Mouse (Mus musculus): ENCODE results near the gene Gm5788.
"Not testable (repeated sequence)": the region's sequence is repeated elsewhere in the genome, so short reads cannot be mapped to it uniquely, and the experiment has no call there.

Gene Gm5788

DNA sequence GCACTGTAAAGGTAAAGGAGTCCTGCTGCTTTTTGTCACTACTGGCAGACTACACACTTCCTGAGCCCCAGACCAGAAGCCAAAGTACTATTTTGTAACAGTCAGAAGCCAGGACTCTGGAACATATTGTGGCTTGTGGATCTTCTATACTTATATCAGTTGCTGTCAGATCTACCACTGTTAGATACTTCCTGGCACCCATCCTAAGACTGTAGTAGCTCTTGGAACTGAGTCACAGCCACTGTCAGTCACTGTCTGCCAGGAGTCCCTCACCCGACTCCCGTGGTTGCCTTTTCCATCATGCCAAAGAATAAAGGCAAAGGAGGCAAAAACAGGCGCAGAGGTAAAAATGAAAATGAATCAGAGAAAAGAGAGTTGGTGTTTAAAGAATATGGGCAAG is at the start of gene Gm5788:
Gene Gm5788, plus strand, starts transcription at position 301 of the 400 bp plus-strand sequence.
- DNase-seq (ENCODE audit: extremely low spot score, low read depth, low spot score): not testable (repeated sequence)

DNA sequence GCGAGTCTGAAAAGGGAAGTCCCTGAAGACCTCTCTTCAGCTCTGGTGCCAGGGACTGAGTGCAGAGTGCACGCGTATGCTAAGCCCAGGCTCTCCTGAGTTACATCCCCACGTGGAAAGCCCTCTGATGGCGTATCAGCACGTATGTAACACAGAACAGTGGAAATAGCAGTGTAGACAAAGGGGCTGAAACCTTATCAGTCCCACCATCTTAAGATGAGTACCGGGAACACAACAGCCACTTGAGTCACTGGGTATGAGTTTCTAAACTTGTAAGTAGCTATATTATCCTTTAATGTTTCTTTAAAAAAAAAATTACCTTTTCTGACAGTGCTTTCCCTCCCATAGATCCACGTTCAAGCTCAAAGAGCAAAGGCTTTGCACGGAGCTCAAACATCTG is 45.1 kb upstream of the Gm5788 start:
- no peak for DNase-seq (ENCODE audit: extremely low spot score, low read depth, low spot score)

DNA sequence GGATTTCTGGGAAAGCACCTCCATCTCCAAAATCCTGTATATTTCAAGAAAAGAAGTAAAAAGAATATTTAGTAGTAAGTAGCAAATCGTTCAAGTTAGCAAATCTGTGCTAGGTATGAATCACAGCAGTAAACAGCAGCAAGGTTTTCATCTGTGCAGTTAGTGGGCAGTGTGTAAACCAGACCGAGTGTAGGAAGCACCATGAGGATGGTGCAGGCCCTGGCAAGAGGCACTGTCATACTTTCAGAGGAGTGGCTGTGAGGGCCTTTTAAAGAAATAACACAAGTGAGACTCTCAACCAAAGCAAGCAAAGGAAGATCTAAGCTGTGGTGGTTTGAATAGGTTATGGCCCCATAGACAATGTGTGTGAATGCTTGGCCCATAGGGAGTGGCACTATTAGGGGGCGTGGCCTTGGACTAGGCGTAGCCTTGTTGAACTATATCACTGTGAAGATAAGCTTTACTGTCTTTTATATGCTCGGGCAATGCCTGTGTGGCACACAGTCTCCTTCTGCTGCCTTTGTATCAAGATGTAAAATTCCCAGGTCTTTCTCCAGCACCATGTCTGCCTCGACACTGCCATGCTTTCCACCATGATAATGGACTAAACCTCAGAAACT is 29.7 kb upstream of the Gm5788 start:
- no peak for DNase-seq (ENCODE audit: extremely low spot score, low read depth, low spot score)

DNA sequence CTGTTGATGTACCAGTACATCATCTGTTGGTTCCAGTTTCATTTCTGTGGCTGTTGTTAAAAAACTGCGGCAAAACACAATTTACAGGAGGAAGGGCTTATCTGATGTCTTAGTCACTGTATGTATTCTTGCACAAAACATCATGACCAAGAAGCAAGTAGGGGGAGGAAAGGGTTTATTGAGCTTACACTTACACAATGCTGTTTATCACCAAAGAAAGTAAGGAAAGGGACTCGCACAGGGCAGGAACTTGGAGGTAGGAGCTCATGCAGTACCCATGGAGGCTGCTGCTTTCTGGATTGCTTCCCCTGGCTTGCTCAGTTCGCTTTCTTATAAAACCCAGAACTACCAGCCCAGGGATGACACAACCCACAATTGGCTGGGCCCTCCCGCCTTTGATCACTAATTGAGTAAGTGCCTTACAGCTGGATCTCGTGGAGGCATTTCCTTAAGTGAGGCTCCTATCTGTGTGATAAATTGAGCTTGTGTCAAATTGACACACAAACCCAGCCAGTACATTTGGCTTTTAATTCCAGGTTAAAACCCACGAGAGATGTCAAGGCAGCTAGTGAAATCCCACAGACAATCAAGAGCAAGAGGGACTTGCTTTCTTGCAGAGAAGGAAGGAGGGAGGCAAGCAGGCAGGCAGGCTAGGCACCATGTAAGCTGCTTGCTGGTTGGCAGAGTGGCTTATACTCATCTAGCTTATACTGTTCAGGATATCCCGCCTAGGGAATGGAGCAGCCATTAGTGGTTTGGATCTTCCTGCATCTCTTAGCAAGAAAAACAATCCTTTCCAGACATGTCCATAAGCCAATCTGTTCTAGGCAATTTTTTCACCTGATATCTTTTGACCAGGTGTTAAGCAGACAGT is 24.0 kb upstream of the Gm5788 start:
- DNase-seq (ENCODE audit: extremely low spot score, low read depth, low spot score): no peak

DNA sequence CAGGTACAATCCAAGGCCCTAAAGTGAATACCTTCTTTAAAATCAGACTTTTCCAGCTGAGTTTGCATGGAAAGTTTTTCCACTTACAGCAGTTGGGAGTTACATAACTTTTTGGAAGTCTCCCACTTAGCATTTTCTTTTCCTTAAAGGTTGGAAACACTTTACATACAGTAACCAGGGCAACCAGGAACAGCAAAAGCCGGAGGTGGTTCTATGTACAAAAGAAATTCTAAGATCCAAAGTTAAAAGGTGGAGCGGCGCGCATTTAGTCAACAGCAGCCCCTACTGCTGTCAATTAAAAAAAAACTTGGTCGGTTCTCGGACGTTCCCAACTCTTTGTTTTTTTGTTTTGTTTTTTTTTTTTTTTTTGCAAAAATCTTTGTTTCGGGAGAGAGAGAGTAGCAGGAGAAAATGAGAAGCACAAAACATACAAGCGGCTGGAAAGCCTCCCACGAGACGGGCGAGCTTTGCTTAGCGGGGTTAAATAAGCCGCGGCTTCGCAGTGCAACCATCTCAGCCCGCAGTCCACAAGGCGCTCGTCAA is 23.0 kb upstream of the Gm5788 start:
- no peak for DNase-seq (ENCODE audit: extremely low spot score, low read depth, low spot score)

DNA sequence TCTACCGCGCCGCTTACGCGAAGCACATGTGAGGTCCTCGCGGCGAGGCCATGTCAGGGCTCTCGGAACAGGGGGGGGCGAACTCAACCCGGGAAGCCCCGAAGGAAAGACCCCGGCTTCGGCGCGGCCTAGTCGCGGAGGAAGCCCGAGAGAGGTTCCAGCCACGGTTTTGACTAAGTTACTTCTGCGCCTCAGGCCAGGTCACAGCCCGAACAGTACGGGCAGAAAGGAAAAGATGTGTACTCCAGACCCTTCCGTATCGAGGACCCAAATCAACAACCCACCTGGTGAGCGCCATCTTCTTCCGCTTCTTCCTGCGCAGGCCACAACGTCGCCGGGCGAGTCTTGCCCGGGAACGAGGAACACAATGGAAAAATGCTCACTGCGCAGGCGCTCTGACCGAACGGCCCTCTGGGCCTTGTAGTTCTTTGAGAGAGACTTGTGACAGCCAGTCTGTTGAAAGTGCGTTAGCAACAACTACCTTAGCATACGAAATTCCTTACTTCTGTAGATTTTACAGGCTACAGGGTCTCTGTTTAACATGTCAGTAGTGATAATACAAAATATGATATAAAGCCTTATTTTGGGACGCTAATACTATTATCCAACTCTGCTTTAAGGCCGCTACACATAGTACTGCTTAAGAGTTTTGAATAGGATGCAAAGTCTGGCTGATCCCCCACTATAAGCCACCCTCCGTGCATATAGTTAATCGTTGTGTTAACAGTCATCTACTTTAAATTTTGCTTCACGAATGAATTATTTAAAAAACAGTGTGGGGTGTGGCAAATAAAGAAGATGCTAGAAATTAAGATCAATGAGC is 22.3 kb upstream of the Gm5788 start, which contains the start of gene Snw1:
Gene Snw1, minus strand, starts transcription at position 311 of the 823 bp plus-strand sequence.
- peak; percentile 94 for DNase-seq (ENCODE audit: extremely low spot score, low read depth, low spot score)

DNA sequence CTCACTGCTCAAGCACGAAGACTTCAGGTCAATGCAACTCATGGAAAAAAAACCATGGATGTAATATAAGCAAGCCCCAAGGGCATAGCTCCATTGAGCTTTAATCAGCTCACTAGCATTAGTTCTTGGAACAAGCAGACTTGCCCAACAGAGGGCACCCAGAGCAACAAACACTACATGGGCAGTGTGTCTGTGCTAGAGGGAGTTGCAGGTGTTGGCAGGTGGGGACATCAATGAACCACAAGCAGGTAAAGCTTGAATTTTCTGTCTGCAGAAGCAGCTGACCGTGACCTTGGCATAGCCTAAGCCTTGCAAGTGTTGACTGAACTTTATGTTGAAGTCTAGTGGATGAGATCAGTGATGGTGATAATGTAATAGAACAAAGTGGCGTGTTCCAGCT is 19.8 kb upstream of the Gm5788 start:
- DNase-seq (ENCODE audit: extremely low spot score, low read depth, low spot score): no peak

DNA sequence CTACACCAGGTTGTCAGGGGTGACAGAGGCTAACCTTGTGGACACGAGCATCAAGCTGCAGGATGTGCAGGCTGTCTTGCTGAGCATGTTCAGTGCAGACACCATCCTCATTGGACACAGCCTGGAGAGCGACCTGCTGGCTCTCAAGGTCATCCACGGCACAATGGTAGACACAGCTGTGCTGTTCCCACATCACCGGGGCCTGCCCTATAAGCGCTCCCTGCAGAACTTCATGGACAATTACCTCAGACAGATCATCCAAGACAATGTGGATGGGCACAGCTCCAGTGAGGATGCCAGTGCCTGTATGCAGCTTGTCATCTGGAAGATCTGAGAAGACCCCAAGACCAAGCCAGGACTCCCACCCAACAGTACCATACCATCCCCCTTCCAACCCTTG is 12.0 kb upstream of the Gm5788 start:
- not testable (repeated sequence) for DNase-seq (ENCODE audit: extremely low spot score, low read depth, low spot score)

DNA sequence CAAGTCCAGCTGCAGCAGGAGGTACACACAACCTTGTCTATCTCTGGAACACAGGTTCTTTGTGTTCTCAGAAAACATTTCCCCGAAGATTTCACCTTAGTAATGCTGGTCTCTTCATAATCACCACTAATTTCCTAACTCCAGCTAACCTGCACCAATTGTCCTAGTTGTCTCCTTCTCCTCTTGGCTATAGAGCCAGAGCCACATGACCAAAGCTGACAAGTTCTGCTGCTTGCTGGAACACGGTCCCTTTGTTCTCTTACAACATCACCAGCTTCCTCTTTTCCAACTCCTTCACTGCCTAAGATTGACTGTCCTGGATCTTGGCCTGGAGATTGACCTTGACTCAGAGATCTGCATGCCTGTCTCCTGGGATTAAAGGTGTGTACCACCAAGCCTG is 5.8 kb upstream of the Gm5788 start:
- DNase-seq (ENCODE audit: extremely low spot score, low read depth, low spot score): not testable (repeated sequence)

DNA sequence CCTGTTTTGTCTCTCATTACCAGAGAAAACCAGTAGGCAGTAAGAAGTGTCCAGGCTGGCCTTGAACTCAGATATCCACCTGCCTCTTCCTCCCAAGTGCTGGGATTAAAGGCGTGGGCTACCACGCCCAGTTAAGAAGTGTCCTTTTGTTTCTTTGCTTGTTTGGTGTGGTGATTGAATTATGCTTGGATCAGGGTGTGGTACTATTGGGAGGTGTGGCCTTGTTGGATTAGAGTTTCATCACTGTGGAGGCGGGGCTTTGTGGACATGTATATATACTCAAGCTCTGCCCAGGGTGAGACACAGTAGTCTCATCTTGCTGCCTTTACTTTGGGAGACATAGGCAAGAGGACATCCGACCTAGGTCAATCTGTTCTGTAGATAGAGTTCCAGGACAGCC is 19.5 kb downstream of the Gm5788 start, which contains the start of gene Gm8300:
Gene Gm8300, plus strand, starts transcription at position 301 of the 400 bp plus-strand sequence.
- DNase-seq (ENCODE audit: extremely low spot score, low read depth, low spot score): not testable (repeated sequence)

DNA sequence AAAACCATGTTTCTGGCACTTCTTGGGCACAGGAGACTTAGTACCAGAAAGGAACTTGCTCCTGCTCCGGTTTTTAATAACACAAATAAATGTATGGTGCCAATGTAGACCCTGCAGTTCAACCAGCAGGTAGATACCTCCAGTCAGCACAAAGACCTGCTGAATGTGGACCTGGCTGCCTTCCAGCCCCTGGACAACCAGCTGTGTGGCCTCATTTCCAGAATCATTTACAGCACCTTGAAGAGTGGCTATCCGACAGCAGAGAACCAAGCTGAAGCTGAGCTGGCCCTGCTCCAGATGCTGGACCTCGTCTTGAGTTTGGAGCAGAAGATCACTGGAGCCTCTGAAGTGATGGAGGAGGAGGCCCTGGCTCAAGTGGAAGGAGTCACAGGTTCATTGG is 25.1 kb downstream of the Gm5788 start:
- DNase-seq (ENCODE audit: extremely low spot score, low read depth, low spot score): not testable (repeated sequence)

DNA sequence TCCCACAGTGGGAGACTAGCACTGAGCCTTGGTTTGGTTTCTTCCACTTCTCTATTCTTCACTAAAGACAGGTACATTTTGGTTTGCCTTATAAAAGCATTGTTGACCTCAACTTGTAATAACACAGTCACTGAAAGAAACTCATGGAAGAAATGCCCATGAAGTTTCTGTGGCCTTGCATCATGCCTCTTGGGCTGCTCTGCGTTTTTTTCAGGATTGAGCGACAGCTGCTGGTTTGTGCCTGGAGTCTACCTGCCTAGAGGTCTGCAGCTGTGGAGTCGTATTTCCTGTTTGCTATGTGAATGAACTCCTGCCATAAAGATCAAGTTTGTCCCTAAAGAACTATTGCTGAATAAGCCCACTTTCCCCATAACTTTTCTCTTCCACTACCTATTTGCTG is 49.4 kb downstream of the Gm5788 start:
- no peak for DNase-seq (ENCODE audit: extremely low spot score, low read depth, low spot score)

All from hindlimb bud, embryonic 11.5 days (tissue).